Mouse (Mus musculus): ENCODE results near the gene Wdr19.
"Not testable (repeated sequence)": the region's sequence is repeated elsewhere in the genome, so short reads cannot be mapped to it uniquely, and the experiment has no call there.

The Wdr19 gene

DNA sequence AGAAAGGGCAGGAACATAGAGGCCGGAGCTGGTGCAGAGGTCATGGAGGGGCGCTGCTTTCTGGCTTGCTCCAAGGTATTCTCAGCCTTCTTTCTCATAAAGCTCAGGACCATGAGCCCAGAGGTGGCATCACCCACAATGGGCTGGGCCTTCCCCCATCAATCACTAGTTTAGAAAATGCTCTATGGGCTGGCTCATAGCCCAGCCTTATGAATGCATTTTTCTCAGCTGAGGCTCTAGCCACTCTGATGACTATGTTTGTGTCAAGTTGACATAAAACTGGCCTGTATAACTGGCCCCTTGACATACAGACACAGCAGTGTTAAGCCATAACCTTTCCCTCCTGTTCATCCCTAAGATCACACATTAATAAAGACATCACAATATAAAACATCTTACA, 5.2 kb downstream of the Wdr19 start:
- DNase-seq = no peak

GRCm38 (mm10) chr5:65213321-65213720, 13.8 kb downstream of the Wdr19 start:
- peak; percentile 67 for DNase-seq

- DNase-seq = no peak
Measured at GRCm38 (mm10) chr5:65217305-65218269, 18.1 kb downstream of the Wdr19 start.

DNA sequence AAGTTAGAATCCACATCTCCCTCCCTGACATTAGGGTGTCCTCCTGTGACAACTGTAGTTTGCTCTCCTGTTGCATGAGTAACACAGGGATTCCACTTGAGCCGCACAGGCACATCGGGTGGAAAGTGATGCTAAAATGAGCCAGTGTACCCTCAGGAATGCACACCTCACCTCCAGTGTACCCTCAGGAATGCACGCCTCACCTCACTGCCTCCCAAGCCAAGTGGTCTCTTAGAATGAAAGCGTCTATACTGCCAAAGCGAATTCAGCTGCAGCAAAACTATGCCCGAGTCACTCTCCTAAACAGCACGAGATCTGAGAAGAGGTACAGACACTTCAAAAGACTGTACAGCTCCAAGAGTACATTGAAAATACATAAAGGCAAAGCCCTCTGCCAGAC, 21.5 kb downstream of the Wdr19 start:
- DNase-seq = no peak

DNA sequence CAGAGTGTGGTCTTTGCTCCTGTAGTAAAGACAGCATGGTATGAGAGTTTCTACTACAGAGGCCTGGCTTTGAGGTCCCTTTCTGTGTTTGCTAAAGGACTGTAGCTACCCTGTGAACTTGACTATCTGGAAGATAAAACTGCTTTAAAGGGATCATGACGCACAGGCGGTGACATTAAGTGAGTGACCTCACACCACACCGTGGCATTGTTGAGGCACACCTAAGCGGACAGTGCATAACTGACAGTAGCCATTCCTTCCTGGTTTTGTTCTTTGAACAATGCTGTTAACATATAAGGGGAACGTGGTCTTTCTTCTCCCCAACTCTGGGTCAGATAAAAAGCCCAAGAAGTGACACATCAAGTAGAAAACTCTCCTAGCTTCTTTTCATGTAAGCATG, 24.6 kb downstream of the Wdr19 start:
- DNase-seq = no peak

DNA sequence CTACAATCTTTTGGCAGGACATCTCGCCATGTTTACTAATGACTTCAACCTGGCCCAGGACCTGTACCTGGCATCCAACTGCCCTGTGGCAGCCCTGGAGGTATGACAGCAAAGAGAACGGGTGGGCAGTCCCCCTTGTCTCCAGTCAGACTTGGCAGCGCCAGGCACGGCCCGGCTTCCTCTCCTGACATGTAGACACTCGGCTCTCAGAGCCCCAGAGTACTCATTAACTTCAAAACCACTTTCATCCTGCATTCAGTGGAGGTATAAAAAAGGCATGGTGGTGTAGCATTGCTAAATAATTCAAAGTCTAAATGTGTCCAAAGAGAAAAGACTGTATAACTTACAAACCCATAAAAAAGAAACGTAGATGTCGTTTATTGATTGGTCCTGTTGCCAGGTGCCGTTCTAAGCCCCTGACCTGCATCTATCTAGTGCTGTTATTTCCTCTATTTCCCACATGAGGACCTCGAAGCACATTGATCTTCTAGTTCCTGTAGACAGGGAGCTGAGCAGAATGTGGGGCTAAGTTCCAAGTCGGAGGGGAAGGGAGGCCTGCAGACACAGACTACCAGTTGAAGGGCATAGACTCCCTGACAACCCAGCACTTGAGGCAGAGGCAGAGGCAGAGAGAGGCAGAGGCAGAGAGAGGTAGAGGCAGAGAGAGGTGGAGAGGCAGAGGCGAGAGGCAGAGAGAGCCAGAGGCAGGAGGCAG, 31.9 kb downstream of the Wdr19 start:
- DNase-seq = no peak

DNA sequence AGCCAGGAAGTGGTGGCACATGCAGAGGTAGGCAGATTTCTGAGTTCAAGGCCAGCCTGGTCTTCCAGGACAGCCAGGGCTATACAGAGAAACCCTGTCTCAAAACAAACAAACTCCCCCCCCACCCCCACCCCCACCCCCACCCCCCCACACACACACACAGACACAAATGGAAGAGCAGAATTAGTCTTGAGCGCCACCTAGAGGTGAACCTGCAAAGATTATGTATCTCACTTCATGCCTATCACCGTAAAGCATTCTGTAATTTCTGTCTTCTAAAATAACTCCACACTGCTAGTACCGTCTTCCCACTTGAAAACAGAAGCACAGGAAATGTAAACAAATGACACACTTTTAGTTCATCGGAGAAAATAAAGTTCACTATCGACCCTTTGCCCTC, 43.2 kb downstream of the Wdr19 start:
- DNase-seq = peak; percentile 48

GRCm38 (mm10) chr5:65247296-65247695, 47.8 kb downstream of the Wdr19 start:
- peak; percentile 12 for DNase-seq

DNA sequence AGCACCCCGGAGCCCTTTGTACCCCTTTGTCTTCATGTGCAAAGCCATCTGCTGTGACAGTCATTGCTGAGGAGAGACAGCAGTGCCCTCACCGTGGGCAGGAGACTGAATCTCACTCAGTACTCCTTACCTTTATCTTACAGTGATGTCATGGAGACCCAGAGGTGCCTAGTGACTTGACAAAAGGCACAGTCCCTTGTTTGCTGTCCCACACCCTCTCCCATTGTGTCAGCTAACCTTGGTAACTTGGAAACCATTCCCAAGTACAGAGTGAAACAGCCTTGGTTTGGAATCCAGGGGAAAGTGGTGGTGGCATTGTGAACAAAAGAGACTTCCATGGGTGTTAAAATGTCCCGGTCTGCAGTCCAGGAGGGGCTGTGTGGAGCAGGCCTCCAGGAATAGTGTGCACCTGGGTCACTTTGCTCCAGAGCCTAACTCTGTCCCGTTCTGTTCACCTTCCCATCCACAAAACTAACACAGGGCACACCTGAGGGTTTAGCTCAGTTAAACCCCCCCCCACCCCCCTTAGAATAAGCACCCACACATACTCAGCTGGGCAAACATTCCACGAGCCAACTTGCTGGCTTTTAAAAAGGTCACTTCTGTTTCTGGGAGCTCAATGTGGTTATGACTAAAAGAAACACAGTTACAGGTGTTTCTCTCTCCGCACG, 50.8 kb downstream of the Wdr19 start:
- DNase-seq = no peak

GRCm38 (mm10) chr5:65257910-65258505, 58.5 kb downstream of the Wdr19 start:
- DNase-seq = no peak

DNA sequence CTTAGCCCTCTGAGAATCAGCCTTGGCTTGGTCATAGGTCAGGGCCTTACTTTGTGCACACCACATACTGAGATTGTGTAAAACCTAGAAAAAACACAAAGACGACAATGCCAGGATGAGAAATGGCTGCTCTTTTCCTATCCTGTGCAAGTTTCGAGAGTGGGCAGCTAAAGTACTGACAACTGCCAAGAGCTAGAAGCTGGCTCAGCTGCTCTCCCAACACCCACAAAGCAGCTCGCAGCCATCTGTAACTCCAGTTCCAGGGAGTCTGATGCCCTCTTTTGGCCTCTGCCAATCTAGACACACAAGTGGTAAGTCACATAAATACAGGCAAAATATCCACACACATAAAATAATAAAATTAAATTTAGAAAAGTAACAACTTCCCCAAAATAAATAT, 74.5 kb downstream of the Wdr19 start:
- DNase-seq = no peak

- peak; percentile 12 for DNase-seq
Measured at GRCm38 (mm10) chr5:65279133-65279651, 79.7 kb downstream of the Wdr19 start.

DNA sequence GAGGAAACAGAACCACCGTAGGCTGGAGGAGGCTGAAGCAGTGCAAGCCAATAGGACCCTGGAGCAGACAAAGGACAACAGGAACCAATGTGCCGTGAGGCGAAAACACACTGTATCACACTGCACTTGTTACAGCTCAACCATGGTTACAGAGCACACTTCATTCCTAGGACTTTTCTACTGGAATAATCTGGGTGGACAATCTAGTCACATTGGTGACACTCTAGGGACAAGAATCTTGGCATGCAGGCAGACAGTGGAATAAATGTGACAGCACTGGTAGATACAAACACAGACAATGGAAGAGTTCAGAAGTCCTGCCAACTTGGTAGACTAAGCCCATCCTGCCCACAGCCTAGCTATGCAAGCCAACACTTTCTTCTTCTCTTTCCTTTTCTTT, 81.7 kb downstream of the Wdr19 start:
- no peak for DNase-seq

- DNase-seq = peak; percentile 7
Measured at GRCm38 (mm10) chr5:65284171-65284570, 84.7 kb downstream of the Wdr19 start.

DNA sequence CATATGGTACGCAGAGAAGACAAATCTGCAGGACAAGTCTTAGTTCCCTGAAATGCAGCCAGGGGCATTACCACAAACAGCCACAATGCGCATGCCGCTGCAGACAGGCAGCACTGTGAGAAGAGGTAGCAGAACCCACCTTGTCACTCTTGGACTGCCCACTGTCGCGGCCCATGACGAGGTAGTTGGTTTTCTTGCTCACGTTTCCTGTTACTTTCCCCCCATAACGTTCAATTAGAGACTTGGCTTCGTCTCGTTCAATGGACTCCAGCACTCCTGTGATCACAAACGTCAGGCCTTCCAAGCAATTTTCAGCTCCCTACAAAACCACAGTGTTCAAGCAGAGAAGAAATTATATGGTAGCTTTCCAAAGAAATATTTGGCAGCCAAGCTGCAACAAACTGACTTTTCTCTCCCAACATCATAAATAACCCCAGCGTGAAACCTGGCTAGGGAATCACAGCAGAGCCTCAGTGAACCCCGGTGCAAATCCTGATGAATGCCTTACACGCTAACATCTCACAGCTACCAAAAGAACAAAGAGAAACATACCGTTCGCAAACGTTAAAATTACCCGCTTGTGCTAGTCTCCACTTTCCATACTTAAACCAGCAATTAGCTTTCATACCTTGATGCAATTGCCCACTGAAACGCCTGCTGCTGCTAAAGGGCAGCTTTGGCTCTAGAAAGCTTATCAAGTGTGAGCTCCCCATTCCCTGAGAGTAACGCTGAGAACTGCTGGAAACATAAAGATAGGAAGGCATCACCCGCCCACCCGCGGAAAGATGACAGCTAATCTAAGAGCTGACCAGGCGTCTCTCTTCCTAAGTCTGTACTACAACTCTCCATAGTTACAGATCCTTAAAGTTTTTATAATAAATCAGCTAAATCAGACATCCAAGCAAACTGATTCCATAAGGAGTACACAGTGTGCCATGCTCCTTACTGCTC, 88.5 kb downstream of the Wdr19 start:
- no peak for DNase-seq

DNA sequence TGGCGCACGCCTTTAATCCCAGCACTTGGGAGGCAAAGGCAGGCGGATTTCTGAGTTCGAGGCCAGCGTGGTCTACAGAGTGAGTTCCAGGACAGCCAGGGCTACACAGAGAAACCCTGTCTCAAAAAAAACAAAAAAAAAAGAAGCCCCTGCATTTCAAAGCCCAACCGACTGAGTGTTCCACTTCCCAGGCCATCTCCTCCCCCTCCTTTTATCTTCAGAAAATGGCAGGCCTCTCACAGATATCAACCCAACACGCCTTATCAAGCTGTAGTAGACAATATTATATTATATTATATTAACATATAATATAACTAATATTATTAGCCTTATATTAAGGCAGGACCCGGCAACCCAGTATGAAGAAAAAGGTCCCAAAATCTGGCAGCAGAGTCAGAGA, 89.5 kb downstream of the Wdr19 start:
- not testable (repeated sequence) for DNase-seq

- no peak for DNase-seq
Measured at GRCm38 (mm10) chr5:65293627-65294026, 94.1 kb downstream of the Wdr19 start.

DNA sequence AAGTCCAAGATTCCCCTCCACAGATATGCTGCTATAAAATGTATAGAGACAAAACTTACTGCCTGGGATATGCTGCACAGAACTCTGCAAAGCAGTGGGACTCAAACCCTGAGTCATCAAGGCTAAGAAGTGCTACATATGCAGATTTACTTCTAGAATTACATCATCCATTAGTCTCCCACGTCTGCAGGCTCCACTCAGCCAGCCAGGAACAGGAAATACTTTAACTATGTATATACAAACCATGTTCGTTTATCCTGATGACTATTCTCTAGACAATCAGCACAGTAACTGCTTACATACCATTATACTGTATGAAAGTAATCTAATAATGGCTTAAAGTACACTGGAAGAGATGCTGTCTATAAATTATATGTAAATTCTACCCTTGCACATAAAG, 94.8 kb downstream of the Wdr19 start:
- DNase-seq = no peak

- no peak for DNase-seq
Measured at GRCm38 (mm10) chr5:65298167-65298950, 98.9 kb downstream of the Wdr19 start.

DNA sequence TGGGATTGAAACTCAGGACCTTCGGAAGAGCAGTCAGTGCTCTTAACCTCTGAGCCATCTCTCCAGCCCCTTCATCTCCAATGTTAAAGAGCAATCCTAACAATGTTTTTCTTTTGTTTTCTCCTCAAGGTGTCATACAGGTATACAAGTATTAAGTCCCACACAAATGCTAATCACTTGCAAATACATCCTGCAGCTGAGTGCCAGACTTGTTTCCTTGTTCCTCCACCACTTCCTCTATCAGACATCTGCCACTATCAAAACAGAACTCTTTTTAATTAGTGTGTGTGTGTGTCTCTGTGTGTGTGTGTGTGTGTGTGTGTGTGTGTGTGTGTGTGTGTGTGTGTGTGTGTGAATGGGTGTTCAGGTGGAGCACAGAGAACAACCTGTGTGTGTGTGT, 100.1 kb downstream of the Wdr19 start:
- DNase-seq = not testable (repeated sequence)

- DNase-seq = no peak
Measured at GRCm38 (mm10) chr5:65300121-65300520, 100.6 kb downstream of the Wdr19 start.

Measured in lung, postnatal 14 days (tissue).